Mouse (Mus musculus) thymus, adult 18-20 months (tissue): ENCODE data around the gene Capn9.

ENCODE experiments used
- DNase-seq, 2 experiments: peaks; one replicate each; pipeline ENCODE4 v3.0.0; 2022; ENCODE audit warnings: mixed read lengths in 2 of 2

The Capn9 gene

GRCm38 (mm10) chr8:124648311-124648710 is 72.4 kb downstream of the Capn9 start:
- no peak for DNase-seq

- DNase-seq, result no peak
Observed at GRCm38 (mm10) chr8:124651776-124652175, 75.9 kb downstream of the Capn9 start.

GRCm38 (mm10) chr8:124652546-124652945 is 76.6 kb downstream of the Capn9 start:
- DNase-seq, result no peak

GRCm38 (mm10) chr8:124653568-124654475 is 77.9 kb downstream of the Capn9 start:
- no peak for DNase-seq

- no peak for DNase-seq
Observed at GRCm38 (mm10) chr8:124657961-124658360, 82.0 kb downstream of the Capn9 start.

- DNase-seq, result no peak
Observed at GRCm38 (mm10) chr8:124658415-124658814, 82.5 kb downstream of the Capn9 start.

GRCm38 (mm10) chr8:124661781-124662180 is 85.9 kb downstream of the Capn9 start:
- no peak for DNase-seq

GRCm38 (mm10) chr8:124662446-124663111 is 86.7 kb downstream of the Capn9 start:
- DNase-seq, result no peak

- DNase-seq, result peak; percentile 61 to 62
Observed at GRCm38 (mm10) chr8:124663112-124663873, 87.4 kb downstream of the Capn9 start, which contains the start of gene 2310022B05Rik. 2310022B05Rik (minus strand) TSS chr8:124663369.

GRCm38 (mm10) chr8:124663874-124664230 is 87.9 kb downstream of the Capn9 start:
- DNase-seq, result no peak

- no peak for DNase-seq
Observed at GRCm38 (mm10) chr8:124664414-124664813, 88.5 kb downstream of the Capn9 start.
